Mouse (Mus musculus): ENCODE results near the gene Fscn1. TPM values are rescaled to one million over a fixed set of nuclear protein-coding genes. Genes with fewer than 3 reads are reported as not detected.

Gene Fscn1
- polyA plus RNA-seq, 1 experiment, result 115 TPM

DNA sequence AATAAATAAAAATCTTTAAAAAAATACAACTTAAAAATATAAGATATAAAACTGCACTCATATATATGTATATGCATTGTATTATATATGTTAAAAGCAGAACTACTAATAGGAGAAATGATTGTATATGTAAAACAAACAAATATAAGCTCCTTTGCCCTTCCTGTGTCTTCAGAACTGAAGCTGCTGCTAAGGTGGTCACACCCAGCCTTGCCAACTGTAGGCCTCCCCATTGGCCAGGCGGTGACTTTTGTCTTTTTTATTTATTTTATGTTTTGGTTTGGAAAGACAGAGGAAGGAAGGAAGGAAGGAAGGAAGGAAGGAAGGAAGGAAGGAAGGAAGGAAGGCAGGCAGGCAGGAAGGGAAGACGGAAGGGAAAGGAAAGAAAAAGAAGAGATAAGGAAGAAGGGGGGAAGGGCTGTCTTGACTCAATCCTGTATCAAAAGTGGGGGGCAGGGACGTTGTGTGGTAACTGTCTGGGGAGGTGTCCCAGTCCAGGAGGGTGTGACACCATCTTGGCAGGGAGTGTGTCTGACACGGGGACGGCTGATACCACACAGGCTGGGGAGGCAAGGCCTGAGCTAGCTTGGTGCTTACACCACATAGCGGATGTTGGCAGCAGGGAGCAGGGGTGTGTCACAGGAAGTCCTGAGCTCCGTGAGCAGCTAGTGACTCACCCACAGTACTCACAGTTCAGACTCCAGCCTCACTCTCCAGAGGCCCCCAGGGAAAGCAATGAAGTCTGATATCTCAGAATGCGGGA is 39.7 kb upstream of the Fscn1 start:
- no peak overlapping the region for H3K4me3 ChIP-seq (replicated peaks; ENCODE audit: insufficient read depth, low read depth, low read length)
- 63% methylated on average over 8 of the region's 8 CpGs for WGBS
- no peak overlapping the region for H3K27ac ChIP-seq (ENCODE audit: insufficient read depth, low read length)
- no peaks in the 10 kb centered on the region for H3K4me1 ChIP-seq (ENCODE audit: control insufficient read depth, insufficient read depth, low read length)
- TF ChIP-seq CTCF (IDR thresholded peaks at IDR 0.05; ENCODE audit: borderline replicate concordance, insufficient read depth, low read depth, low read length) (no peak), POLR2A (IDR thresholded peaks at IDR 0.05; ENCODE audit: borderline replicate concordance, insufficient read depth, low read length) (no peak)
- no peak for DNase-seq
- no peaks in the 10 kb centered on the region for H3K27me3 ChIP-seq (ENCODE audit: control insufficient read depth, insufficient read depth, low read length)

DNA sequence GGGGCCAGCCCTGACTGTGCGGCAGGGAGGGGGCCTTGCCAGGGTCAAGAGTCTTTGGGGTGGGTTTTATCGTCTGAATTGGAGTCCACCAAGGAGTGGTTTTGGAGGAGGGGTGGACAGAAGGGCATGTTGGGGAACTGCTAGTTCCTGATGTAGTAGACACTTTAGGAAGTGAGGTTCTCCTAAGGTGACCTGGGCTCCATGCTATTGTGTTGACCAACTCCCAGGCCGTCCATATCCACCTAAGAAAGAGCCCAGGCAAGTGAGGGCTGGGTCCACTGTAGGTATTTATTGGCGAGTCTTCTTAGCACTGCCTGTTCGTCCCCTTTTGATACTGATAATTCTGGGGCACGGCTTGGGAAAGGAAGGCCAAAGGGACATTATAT is 39.1 kb upstream of the Fscn1 start:
- Histone ChIP-seq H3K27ac (ENCODE audit: insufficient read depth, low read length) (no peak overlapping the region), H3K4me1 (ENCODE audit: control insufficient read depth, insufficient read depth, low read length) (no peaks in the 10 kb centered on the region), H3K4me3 (replicated peaks; ENCODE audit: insufficient read depth, low read depth, low read length) (no peak overlapping the region), H3K27me3 (ENCODE audit: control insufficient read depth, insufficient read depth, low read length) (no peaks in the 10 kb centered on the region)
- WGBS, result 81% methylated on average over 6 of the region's 6 CpGs
- DNase-seq, result no peak
- TF ChIP-seq POLR2A (IDR thresholded peaks at IDR 0.05; ENCODE audit: borderline replicate concordance, insufficient read depth, low read length) (no peak), CTCF (IDR thresholded peaks at IDR 0.05; ENCODE audit: borderline replicate concordance, insufficient read depth, low read depth, low read length) (no peak)

DNA sequence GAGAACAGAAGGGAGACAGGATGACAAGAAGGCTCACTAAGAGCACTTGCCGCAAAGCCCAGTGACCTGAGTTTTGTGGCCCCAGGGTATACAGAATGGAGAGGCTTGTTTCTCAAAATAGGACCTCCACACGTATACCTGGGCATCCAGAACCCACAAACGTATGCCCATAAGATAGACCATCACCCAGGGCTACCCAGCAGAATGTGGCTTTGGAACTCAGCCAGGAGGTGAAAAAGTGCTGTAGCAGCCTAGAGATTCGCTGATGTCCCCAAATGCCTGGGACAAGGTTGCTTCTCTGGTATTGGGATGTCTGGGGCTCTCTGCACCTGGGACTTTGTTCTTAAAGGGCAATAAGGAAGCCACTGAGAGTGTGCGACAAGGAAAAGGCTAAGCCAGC is 37.9 kb upstream of the Fscn1 start:
- TF ChIP-seq CTCF (IDR thresholded peaks at IDR 0.05; ENCODE audit: borderline replicate concordance, insufficient read depth, low read depth, low read length), result no peak
- no peak for TF ChIP-seq POLR2A (IDR thresholded peaks at IDR 0.05; ENCODE audit: borderline replicate concordance, insufficient read depth, low read length)
- DNase-seq, result no peak
- Histone ChIP-seq H3K27ac (ENCODE audit: insufficient read depth, low read length) (no peak overlapping the region), H3K27me3 (ENCODE audit: control insufficient read depth, insufficient read depth, low read length) (no peaks in the 10 kb centered on the region), H3K4me3 (replicated peaks; ENCODE audit: insufficient read depth, low read depth, low read length) (no peak overlapping the region), H3K4me1 (ENCODE audit: control insufficient read depth, insufficient read depth, low read length) (no peaks in the 10 kb centered on the region)
- WGBS, result 80% methylated on average over 5 of the region's 5 CpGs

DNA sequence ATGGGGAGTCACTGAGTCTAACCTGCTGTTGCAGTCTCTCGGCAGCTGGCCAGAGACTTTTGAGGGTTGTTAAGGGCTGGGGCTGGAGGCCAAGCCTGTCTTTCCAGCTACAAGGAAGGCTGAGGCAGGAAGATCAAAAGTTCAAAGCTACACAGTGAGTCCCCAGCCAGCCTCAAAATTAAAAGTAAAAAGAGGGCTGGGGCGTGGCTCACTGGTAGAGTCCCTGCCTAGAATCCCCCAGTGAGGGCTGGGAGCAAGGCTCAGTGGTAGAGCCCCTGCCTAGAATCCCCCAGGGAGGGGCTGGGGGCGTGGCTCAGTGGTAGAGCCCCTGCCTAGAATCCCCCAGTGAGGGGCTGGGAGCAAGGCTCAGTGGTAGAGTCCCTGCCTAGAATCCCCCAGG is 36.4 kb upstream of the Fscn1 start:
- WGBS, result 81% methylated on average over 3 of the region's 3 CpGs
- no peak overlapping the region for H3K4me3 ChIP-seq (replicated peaks; ENCODE audit: insufficient read depth, low read depth, low read length)
- H3K4me1 ChIP-seq (ENCODE audit: control insufficient read depth, insufficient read depth, low read length), result no peaks in the 10 kb centered on the region
- no peak overlapping the region for H3K27ac ChIP-seq (ENCODE audit: insufficient read depth, low read length)
- no peak for TF ChIP-seq CTCF (IDR thresholded peaks at IDR 0.05; ENCODE audit: borderline replicate concordance, insufficient read depth, low read depth, low read length)
- no peak for TF ChIP-seq POLR2A (IDR thresholded peaks at IDR 0.05; ENCODE audit: borderline replicate concordance, insufficient read depth, low read length)
- no peak for DNase-seq
- H3K27me3 ChIP-seq (ENCODE audit: control insufficient read depth, insufficient read depth, low read length), result no peaks in the 10 kb centered on the region

DNA sequence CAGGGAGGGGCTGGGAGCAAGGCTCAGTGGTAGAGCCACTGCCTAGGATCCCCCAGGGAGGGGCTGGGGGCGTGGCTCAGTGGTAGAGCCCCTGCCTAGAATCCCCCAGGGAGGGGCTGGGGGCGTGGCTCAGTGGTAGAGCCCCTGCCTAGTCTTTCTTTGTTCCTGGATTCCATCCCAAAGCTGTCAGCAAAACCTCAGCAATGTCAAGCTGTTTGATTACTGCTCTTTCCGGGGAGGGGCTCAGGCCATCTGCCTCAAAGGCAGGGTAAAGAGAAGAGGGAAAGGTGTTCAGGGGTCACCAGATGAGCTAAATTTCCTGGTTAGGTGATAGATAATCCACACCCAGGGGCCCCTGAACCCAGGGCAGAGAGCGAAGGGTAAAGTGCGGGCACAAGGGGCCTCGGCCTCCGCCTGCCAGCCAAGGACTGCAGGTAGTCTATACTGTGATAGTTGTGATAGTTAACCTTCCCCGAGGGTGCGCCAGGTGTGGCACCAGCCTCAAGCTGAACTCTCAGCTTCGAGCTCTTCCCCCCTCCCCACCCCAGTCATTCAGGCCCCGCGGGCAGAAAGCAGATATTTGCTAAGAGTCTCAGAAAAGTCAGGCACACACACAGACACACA is 35.7 kb upstream of the Fscn1 start:
- no peaks in the 10 kb centered on the region for H3K27me3 ChIP-seq (ENCODE audit: control insufficient read depth, insufficient read depth, low read length)
- no peak overlapping the region for H3K27ac ChIP-seq (ENCODE audit: insufficient read depth, low read length)
- no peak for TF ChIP-seq CTCF (IDR thresholded peaks at IDR 0.05; ENCODE audit: borderline replicate concordance, insufficient read depth, low read depth, low read length)
- no peak for TF ChIP-seq POLR2A (IDR thresholded peaks at IDR 0.05; ENCODE audit: borderline replicate concordance, insufficient read depth, low read length)
- no peak for DNase-seq
- H3K4me3 ChIP-seq (replicated peaks; ENCODE audit: insufficient read depth, low read depth, low read length), result no peak overlapping the region
- WGBS, result 71% methylated on average over 12 of the region's 12 CpGs
- H3K4me1 ChIP-seq (ENCODE audit: control insufficient read depth, insufficient read depth, low read length), result no peaks in the 10 kb centered on the region

DNA sequence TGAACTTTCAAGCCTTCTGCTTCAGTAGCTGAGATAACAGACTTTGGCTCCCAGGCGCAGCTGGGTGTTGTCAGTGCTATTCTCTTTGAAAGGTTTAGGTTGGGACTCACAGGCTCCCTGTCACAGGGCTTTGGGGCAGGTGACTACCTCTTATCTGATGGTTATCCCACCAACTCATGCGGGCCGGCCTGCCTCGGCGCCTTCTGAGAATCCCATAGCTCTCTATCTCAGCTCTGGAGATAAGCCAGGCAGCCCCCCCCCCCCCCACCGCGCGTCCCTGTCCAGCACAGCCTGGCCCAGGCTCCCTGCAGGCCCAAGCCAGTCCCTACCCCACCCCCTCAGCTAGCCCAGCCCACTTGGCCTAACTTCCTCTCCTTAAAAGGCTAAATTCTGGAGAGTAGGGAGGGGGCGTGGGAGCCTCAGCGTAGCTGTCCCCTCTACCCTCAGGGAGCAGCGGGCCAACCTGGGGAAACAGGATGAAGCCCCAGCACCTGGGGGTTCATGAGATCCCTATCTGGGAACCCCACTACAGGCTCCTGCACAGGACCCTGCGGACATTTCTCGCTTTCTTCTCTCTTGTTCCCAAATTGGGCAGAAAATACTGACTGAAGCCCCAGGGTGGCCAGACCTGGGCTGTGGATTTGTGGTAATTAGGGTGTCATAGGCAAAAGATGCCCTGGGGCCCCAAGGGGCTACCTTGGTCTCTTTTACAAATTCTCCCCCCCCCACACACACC is 33.8 kb upstream of the Fscn1 start:
- no peaks in the 10 kb centered on the region for H3K4me1 ChIP-seq (ENCODE audit: control insufficient read depth, insufficient read depth, low read length)
- TF ChIP-seq CTCF (IDR thresholded peaks at IDR 0.05; ENCODE audit: borderline replicate concordance, insufficient read depth, low read depth, low read length), result no peak
- TF ChIP-seq POLR2A (IDR thresholded peaks at IDR 0.05; ENCODE audit: borderline replicate concordance, insufficient read depth, low read length), result no peak
- no peaks in the 10 kb centered on the region for H3K27me3 ChIP-seq (ENCODE audit: control insufficient read depth, insufficient read depth, low read length)
- 34% methylated on average over 13 of the region's 13 CpGs for WGBS
- no peak overlapping the region for H3K27ac ChIP-seq (ENCODE audit: insufficient read depth, low read length)
- no peak overlapping the region for H3K4me3 ChIP-seq (replicated peaks; ENCODE audit: insufficient read depth, low read depth, low read length)
- no peak for DNase-seq

DNA sequence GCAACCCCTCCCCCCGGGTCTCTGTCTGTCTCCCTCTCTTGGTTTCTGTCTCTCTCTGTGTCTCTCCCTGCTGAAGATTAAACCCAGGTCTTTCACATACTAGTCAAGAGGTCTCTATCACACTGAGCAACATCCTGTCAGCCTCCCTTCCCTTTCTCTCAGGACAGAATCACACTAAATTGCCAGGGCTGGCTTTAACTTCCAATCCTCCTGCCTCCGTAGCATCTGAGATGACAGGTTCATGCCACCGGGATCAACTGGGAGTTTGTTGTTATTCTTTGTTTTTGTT is 33.3 kb upstream of the Fscn1 start:
- no peaks in the 10 kb centered on the region for H3K4me1 ChIP-seq (ENCODE audit: control insufficient read depth, insufficient read depth, low read length)
- H3K27me3 ChIP-seq (ENCODE audit: control insufficient read depth, insufficient read depth, low read length), result no peaks in the 10 kb centered on the region
- 57% methylated on average over 3 of the region's 3 CpGs for WGBS
- DNase-seq, result no peak
- TF ChIP-seq CTCF (IDR thresholded peaks at IDR 0.05; ENCODE audit: borderline replicate concordance, insufficient read depth, low read depth, low read length), result no peak
- no peak for TF ChIP-seq POLR2A (IDR thresholded peaks at IDR 0.05; ENCODE audit: borderline replicate concordance, insufficient read depth, low read length)
- no peak overlapping the region for H3K27ac ChIP-seq (ENCODE audit: insufficient read depth, low read length)
- no peak overlapping the region for H3K4me3 ChIP-seq (replicated peaks; ENCODE audit: insufficient read depth, low read depth, low read length)
